Mouse (Mus musculus): ENCODE measurements at regions not wholly inside any gene's neighbourhood (a gene's known extent, or its start where the extent isn't known, plus 50 kb on each side); places are given as distances from the start of the nearest gene placed in this dataset.

- H3K9me3 ChIP-seq (ENCODE audit: control insufficient read depth, low read length), result no peaks in the 10 kb centered on the region
- peaks cover 7% of the 10 kb centered on the region for H3K4me1 ChIP-seq (replicated peaks; ENCODE audit: control insufficient read depth, insufficient read depth, low read length)
- H3K4me3 ChIP-seq (replicated peaks; ENCODE audit: low read length), result no peak overlapping the region
- H3K36me3 ChIP-seq (ENCODE audit: control insufficient read depth, insufficient read depth), result no peaks in the 10 kb centered on the region
- H3K9ac ChIP-seq (replicated peaks; ENCODE audit: low read depth, low read length), result no peak overlapping the region
- no peaks in the 10 kb centered on the region for H3K27me3 ChIP-seq (replicated peaks; ENCODE audit: control insufficient read depth, insufficient read depth, low read length)
- H3K27ac ChIP-seq (ENCODE audit: low read length), result no peak overlapping the region
- no peak for ATAC-seq
- 24% methylated on average over 5 of the region's 5 CpGs for WGBS
- H3K4me2 ChIP-seq (ENCODE audit: low read length), result no peak overlapping the region
Measured at GRCm38 (mm10) chr11:19160669-19161068, 141.9 kb upstream of the Meis1 start.

- Histone ChIP-seq H3K27me3 (replicated peaks; ENCODE audit: control insufficient read depth, insufficient read depth, low read length) (no peaks in the 10 kb centered on the region), H3K4me1 (replicated peaks; ENCODE audit: control insufficient read depth, insufficient read depth, low read length) (no peaks in the 10 kb centered on the region), H3K9me3 (ENCODE audit: control insufficient read depth, low read length) (no peaks in the 10 kb centered on the region), H3K36me3 (ENCODE audit: control insufficient read depth, insufficient read depth) (no peaks in the 10 kb centered on the region), H3K4me3 (replicated peaks; ENCODE audit: low read length) (no peak overlapping the region), H3K27ac (ENCODE audit: low read length) (no peak overlapping the region), H3K9ac (replicated peaks; ENCODE audit: low read depth, low read length) (no peak overlapping the region), H3K4me2 (ENCODE audit: low read length) (no peak overlapping the region)
- 89% methylated on average over 2 of the region's 2 CpGs for WGBS
- no peak for ATAC-seq
Measured at GRCm38 (mm10) chr11:19170938-19171337, 152.2 kb upstream of the Meis1 start.

GRCm38 (mm10) chr11:19174305-19175017 is 155.7 kb upstream of the Meis1 start:
- no peak overlapping the region for H3K4me2 ChIP-seq (ENCODE audit: low read length)

GRCm38 (mm10) chr11:19179290-19179689 is 160.5 kb upstream of the Meis1 start:
- Histone ChIP-seq H3K9ac (replicated peaks; ENCODE audit: low read depth, low read length) (no peak overlapping the region), H3K4me1 (replicated peaks; ENCODE audit: control insufficient read depth, insufficient read depth, low read length) (no peaks in the 10 kb centered on the region), H3K9me3 (ENCODE audit: control insufficient read depth, low read length) (no peaks in the 10 kb centered on the region), H3K27me3 (replicated peaks; ENCODE audit: control insufficient read depth, insufficient read depth, low read length) (no peaks in the 10 kb centered on the region), H3K4me3 (replicated peaks; ENCODE audit: low read length) (no peak overlapping the region), H3K4me2 (ENCODE audit: low read length) (no peak overlapping the region), H3K36me3 (ENCODE audit: control insufficient read depth, insufficient read depth) (no peaks in the 10 kb centered on the region), H3K27ac (ENCODE audit: low read length) (no peak overlapping the region)
- 100% methylated on average over 1 of the region's 1 CpGs for WGBS
- no peak for ATAC-seq

More at GRCm38 (mm10) chr11:19174305-19175017, 155.7 kb upstream of the Meis1 start:
- Histone ChIP-seq H3K9me3 (ENCODE audit: control insufficient read depth, low read length) (no peaks in the 10 kb centered on the region), H3K4me1 (replicated peaks; ENCODE audit: control insufficient read depth, insufficient read depth, low read length) (no peaks in the 10 kb centered on the region), H3K9ac (replicated peaks; ENCODE audit: low read depth, low read length) (no peak overlapping the region), H3K4me3 (replicated peaks; ENCODE audit: low read length) (no peak overlapping the region), H3K27ac (ENCODE audit: low read length) (no peak overlapping the region), H3K36me3 (ENCODE audit: control insufficient read depth, insufficient read depth) (no peaks in the 10 kb centered on the region), H3K27me3 (replicated peaks; ENCODE audit: control insufficient read depth, insufficient read depth, low read length) (no peaks in the 10 kb centered on the region)
- no peak for ATAC-seq
- 78% methylated on average over 13 of the region's 13 CpGs for WGBS

- no peaks in the 10 kb centered on the region for H3K36me3 ChIP-seq (ENCODE audit: control insufficient read depth, insufficient read depth)
- 67% methylated on average over 2 of the region's 2 CpGs for WGBS
- no peaks in the 10 kb centered on the region for H3K27me3 ChIP-seq (replicated peaks; ENCODE audit: control insufficient read depth, insufficient read depth, low read length)
- no peaks in the 10 kb centered on the region for H3K4me1 ChIP-seq (replicated peaks; ENCODE audit: control insufficient read depth, insufficient read depth, low read length)
- H3K9ac ChIP-seq (replicated peaks; ENCODE audit: low read depth, low read length), result no peak overlapping the region
- no peak overlapping the region for H3K4me2 ChIP-seq (ENCODE audit: low read length)
- no peak overlapping the region for H3K4me3 ChIP-seq (replicated peaks; ENCODE audit: low read length)
- no peak overlapping the region for H3K27ac ChIP-seq (ENCODE audit: low read length)
- no peak for ATAC-seq
- H3K9me3 ChIP-seq (ENCODE audit: control insufficient read depth, low read length), result no peaks in the 10 kb centered on the region
Measured at GRCm38 (mm10) chr11:19189778-19190177, 171.0 kb upstream of the Meis1 start.

- no peak for ATAC-seq
- no peaks in the 10 kb centered on the region for H3K36me3 ChIP-seq (ENCODE audit: control insufficient read depth, insufficient read depth)
- H3K4me2 ChIP-seq (ENCODE audit: low read length), result no peak overlapping the region
- H3K9me3 ChIP-seq (ENCODE audit: control insufficient read depth, low read length), result no peaks in the 10 kb centered on the region
- no peak overlapping the region for H3K27ac ChIP-seq (ENCODE audit: low read length)
- H3K9ac ChIP-seq (replicated peaks; ENCODE audit: low read depth, low read length), result no peak overlapping the region
- H3K4me1 ChIP-seq (replicated peaks; ENCODE audit: control insufficient read depth, insufficient read depth, low read length), result no peaks in the 10 kb centered on the region
- H3K4me3 ChIP-seq (replicated peaks; ENCODE audit: low read length), result no peak overlapping the region
- WGBS, result 59% methylated on average over 1 of the region's 1 CpGs
- H3K27me3 ChIP-seq (replicated peaks; ENCODE audit: control insufficient read depth, insufficient read depth, low read length), result no peaks in the 10 kb centered on the region
Measured at GRCm38 (mm10) chr11:19194464-19194863, 175.7 kb upstream of the Meis1 start.

- Histone ChIP-seq H3K4me2 (ENCODE audit: low read length) (no peak overlapping the region), H3K9ac (replicated peaks; ENCODE audit: low read depth, low read length) (no peak overlapping the region), H3K4me1 (replicated peaks; ENCODE audit: control insufficient read depth, insufficient read depth, low read length) (no peaks in the 10 kb centered on the region), H3K9me3 (ENCODE audit: control insufficient read depth, low read length) (no peaks in the 10 kb centered on the region), H3K36me3 (ENCODE audit: control insufficient read depth, insufficient read depth) (no peaks in the 10 kb centered on the region), H3K27ac (ENCODE audit: low read length) (no peak overlapping the region), H3K4me3 (replicated peaks; ENCODE audit: low read length) (no peak overlapping the region), H3K27me3 (replicated peaks; ENCODE audit: control insufficient read depth, insufficient read depth, low read length) (no peaks in the 10 kb centered on the region)
- WGBS, result 83% methylated on average over 1 of the region's 1 CpGs
- ATAC-seq, result no peak
Measured at GRCm38 (mm10) chr11:19197790-19198189, 179.0 kb upstream of the Meis1 start.

GRCm38 (mm10) chr11:19202602-19203517 is 184.1 kb upstream of the Meis1 start:
- Histone ChIP-seq H3K4me3 (replicated peaks; ENCODE audit: low read length) (no peak overlapping the region), H3K27ac (ENCODE audit: low read length) (no peak overlapping the region), H3K4me2 (ENCODE audit: low read length) (no peak overlapping the region), H3K9ac (replicated peaks; ENCODE audit: low read depth, low read length) (no peak overlapping the region), H3K4me1 (replicated peaks; ENCODE audit: control insufficient read depth, insufficient read depth, low read length) (peaks cover 10% of the 10 kb centered on the region; the same call in 1 of the 2 replicates), H3K9me3 (ENCODE audit: control insufficient read depth, low read length) (no peaks in the 10 kb centered on the region), H3K36me3 (ENCODE audit: control insufficient read depth, insufficient read depth) (no peaks in the 10 kb centered on the region), H3K27me3 (replicated peaks; ENCODE audit: control insufficient read depth, insufficient read depth, low read length) (no peaks in the 10 kb centered on the region)
- WGBS, result 19% methylated on average over 8 of the region's 8 CpGs
- ATAC-seq, result no peak

- Histone ChIP-seq H3K4me2 (ENCODE audit: low read length) (no peak overlapping the region), H3K27me3 (replicated peaks; ENCODE audit: control insufficient read depth, insufficient read depth, low read length) (no peaks in the 10 kb centered on the region), H3K4me1 (replicated peaks; ENCODE audit: control insufficient read depth, insufficient read depth, low read length) (peaks cover 10% of the 10 kb centered on the region; the same call in 1 of the 2 replicates), H3K4me3 (replicated peaks; ENCODE audit: low read length) (no peak overlapping the region), H3K9ac (replicated peaks; ENCODE audit: low read depth, low read length) (no peak overlapping the region), H3K36me3 (ENCODE audit: control insufficient read depth, insufficient read depth) (no peaks in the 10 kb centered on the region), H3K27ac (ENCODE audit: low read length) (no peak overlapping the region), H3K9me3 (ENCODE audit: control insufficient read depth, low read length) (no peaks in the 10 kb centered on the region)
- 37% methylated on average over 4 of the region's 4 CpGs for WGBS
- ATAC-seq, result no peak
Measured at GRCm38 (mm10) chr11:19203518-19203900, 184.7 kb upstream of the Meis1 start.
